Mouse (Mus musculus) midbrain, postnatal 0 days (tissue): ENCODE measurements around the gene Dhx9. TPM values are rescaled to one million over a fixed set of nuclear protein-coding genes. Genes with fewer than 3 reads are reported as not detected.
"Not testable (repeated sequence)": the region's sequence is repeated elsewhere in the genome, so short reads cannot be mapped to it uniquely, and the experiment has no call there.

Source experiments
- ATAC-seq: fragments of 200-750 bp; cut with Nextera tagmentation; 2 replicates; pipeline ENCODE4 v1.8.0; 2017; ENCODE audit warnings: moderate number of reproducible peaks, mild to moderate bottlenecking, moderate TSS enrichment, moderate library complexity; ENCODE audit not compliant: low FRiP score
- DNase-seq: peaks from one replicate; pipeline ENCODE4 v3.0.0-alpha.2; 2015; ENCODE audit warnings: low spot score
- H3K27ac ChIP-seq: fragments of 300-500 bp; sonication (generic); 2 replicates; pipeline ENCODE4 v1.5.1; 2014; ENCODE audit warnings: low read depth, mild to moderate bottlenecking, low read length, mixed read lengths
- H3K27me3 ChIP-seq: fragments of 300-500 bp; sonication (generic); 2 replicates; pipeline ENCODE4 v1.6.1; 2014; ENCODE audit warnings: low read length, control low read depth, mixed read lengths; ENCODE audit not compliant: insufficient read depth
- H3K36me3 ChIP-seq: fragments of 300-500 bp; sonication (generic); 2 replicates; pipeline ENCODE4 v1.6.1; 2014; ENCODE audit warnings: low read length, control low read depth, mixed read lengths; ENCODE audit not compliant: insufficient read depth
- H3K4me1 ChIP-seq: fragments of 300-500 bp; sonication (generic); 2 replicates; pipeline ENCODE4 v1.6.1; 2014; ENCODE audit warnings: mild to moderate bottlenecking, control low read depth, antibody characterized with exemption, low read length, mixed read lengths; ENCODE audit not compliant: insufficient read depth
- H3K4me2 ChIP-seq: fragments of 300-500 bp; sonication (generic); 2 replicates; pipeline ENCODE4 v1.6.1; 2014; ENCODE audit warnings: low read depth, mild to moderate bottlenecking, low read length, mixed read lengths; ENCODE audit not compliant: poor library complexity, severe bottlenecking
- H3K4me3 ChIP-seq: fragments of 300-500 bp; sonication (generic); 2 replicates; pipeline ENCODE4 v1.5.1; 2014; ENCODE audit warnings: low read depth, mild to moderate bottlenecking, low read length, moderate library complexity
- H3K9ac ChIP-seq: fragments of 300-500 bp; sonication (generic); replicated peaks from 2 replicates; pipeline ENCODE4 v1.6.1; 2014; ENCODE audit warnings: mild to moderate bottlenecking, low read length, moderate library complexity, mixed read lengths; ENCODE audit not compliant: poor library complexity, severe bottlenecking
- H3K9me3 ChIP-seq: fragments of 300-500 bp; sonication (generic); 2 replicates; pipeline ENCODE4 v1.6.1; 2016; ENCODE audit warnings: low read length, control low read depth
- CTCF ChIP-seq: IDR thresholded peaks from 2 replicates; pipeline ENCODE4 v1.5.1; 2016; ENCODE audit warnings: antibody characterized with exemption, mild to moderate bottlenecking
- WGBS: fragments of 180-500 bp; shearing (Covaris S2); extraction: QIAGEN DNeasy Blood & Tissue Kit; methylation state at CpG from one replicate; pipeline ENCODE4 v1.1.7; 2014; 5-methylcytosine and 5-hydroxymethylcytosine counted together
- polyA plus RNA-seq: library from polyadenylated mRNA; unstranded; fragments of >200 nt; fragmentation: Nextera tagmentation; extraction: Ambion mirVana; gene quantifications from 2 replicates; pipeline ENCODE4 v1.2.1, GENCODE M21; 2015
- total RNA-seq: library from RNA; depleted of rRNA; stranded (reverse); fragments of >200 nt; gene quantifications from 2 replicates; pipeline ENCODE4 v1.2.3, GENCODE M21; 2014

Gene Dhx9
- total and polyA plus RNA-seq, 2 experiments from 2014 or later, result 30.0 to 53.7 TPM

DNA sequence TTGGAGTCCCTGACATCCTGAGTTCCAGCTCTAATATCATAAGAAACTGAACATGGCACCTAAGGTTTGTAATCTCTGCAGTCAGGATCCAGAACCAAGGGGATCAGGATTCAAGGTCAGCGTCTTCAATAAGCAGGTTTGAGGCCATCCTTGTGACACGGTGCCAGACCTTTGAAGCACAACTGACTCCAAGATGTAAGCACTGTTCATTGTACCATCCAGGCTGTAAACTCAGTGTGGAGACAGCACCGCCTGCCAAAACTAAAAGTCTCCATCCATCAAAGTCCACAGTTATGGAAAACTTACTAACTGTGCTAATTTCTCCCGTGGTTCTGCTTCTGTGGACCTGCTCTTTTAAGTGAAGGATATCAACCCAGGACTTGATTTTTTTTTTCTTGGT, 2.5 kb upstream of the Dhx9 start:
- no peak for TF ChIP-seq CTCF
- H3K4me2 ChIP-seq, result no peak overlapping the region
- no peak overlapping the region for H3K27ac ChIP-seq
- H3K9ac ChIP-seq, result no peak overlapping the region
- peaks cover 4% of the 10 kb centered on the region; the same call in 1 of the 2 replicates for H3K4me1 ChIP-seq
- H3K36me3 ChIP-seq, result no peaks in the 10 kb centered on the region
- no peaks in the 10 kb centered on the region for H3K27me3 ChIP-seq
- 84% methylated on average over 4 of the region's 4 CpGs for WGBS
- H3K4me3 ChIP-seq, result no peak overlapping the region
- no peaks in the 10 kb centered on the region for H3K9me3 ChIP-seq
- no peak for ATAC-seq
- DNase-seq, result no peak

DNA sequence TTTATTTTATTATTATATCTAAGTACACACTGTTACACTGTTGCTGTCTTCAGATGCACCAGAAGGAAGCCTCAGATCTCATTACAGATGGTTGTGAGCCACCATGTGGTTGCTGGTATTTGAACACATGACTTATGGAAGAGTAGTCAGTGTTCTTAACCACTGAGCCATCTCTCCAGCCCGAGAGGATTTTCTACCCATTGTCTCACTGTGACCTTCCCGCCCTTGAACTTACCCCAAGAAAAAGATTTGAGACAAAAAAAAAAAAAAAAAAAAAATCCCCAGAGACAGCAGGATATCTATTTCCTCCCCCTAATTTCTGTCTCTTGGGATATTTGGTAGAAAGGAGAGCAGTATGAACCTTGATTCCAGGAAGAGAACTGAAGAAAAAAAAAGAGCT, 2.1 kb upstream of the Dhx9 start:
- ATAC-seq, result no peak
- WGBS, result 40% methylated on average over 2 of the region's 2 CpGs
- no peaks in the 10 kb centered on the region for H3K27me3 ChIP-seq
- H3K9ac ChIP-seq, result no peak overlapping the region
- H3K4me3 ChIP-seq, result no peak overlapping the region
- H3K4me2 ChIP-seq, result no peak overlapping the region
- no peak for DNase-seq
- H3K4me1 ChIP-seq, result peaks cover 6% of the 10 kb centered on the region; the same call in 1 of the 2 replicates
- H3K36me3 ChIP-seq, result no peaks in the 10 kb centered on the region
- TF ChIP-seq CTCF, result no peak
- H3K9me3 ChIP-seq, result no peaks in the 10 kb centered on the region
- H3K27ac ChIP-seq, result no peak overlapping the region

DNA sequence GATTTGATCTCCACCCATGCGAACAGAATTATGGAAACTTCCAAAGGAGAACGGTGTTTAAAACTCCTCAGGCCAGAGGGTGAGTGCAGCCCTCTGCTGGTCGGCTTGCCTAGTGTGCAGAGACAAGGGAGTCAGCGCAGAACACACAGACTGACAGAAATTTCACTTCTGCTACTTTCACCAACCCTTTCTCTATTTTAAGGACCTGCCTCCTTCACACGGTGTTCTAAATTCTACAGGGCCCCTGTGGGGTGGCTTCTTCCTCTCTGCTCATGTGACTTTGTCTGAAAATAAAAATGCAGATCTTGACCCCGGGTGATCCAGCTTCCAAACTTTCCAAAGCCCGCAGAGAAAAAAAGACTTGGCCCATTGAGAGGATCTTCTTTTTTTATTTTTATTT, 1.7 kb upstream of the Dhx9 start:
- Histone ChIP-seq H3K4me2 (no peak overlapping the region), H3K9me3 (no peaks in the 10 kb centered on the region), H3K27me3 (no peaks in the 10 kb centered on the region), H3K27ac (no peak overlapping the region), H3K36me3 (no peaks in the 10 kb centered on the region), H3K4me3 (no peak overlapping the region), H3K4me1 (peaks cover 6% of the 10 kb centered on the region; the same call in 1 of the 2 replicates), H3K9ac (no peak overlapping the region)
- WGBS, result 54% methylated on average over 7 of the region's 7 CpGs
- DNase-seq (peak; percentile 3), ATAC-seq (no peak)
- peak; percentile 37 for TF ChIP-seq CTCF

DNA sequence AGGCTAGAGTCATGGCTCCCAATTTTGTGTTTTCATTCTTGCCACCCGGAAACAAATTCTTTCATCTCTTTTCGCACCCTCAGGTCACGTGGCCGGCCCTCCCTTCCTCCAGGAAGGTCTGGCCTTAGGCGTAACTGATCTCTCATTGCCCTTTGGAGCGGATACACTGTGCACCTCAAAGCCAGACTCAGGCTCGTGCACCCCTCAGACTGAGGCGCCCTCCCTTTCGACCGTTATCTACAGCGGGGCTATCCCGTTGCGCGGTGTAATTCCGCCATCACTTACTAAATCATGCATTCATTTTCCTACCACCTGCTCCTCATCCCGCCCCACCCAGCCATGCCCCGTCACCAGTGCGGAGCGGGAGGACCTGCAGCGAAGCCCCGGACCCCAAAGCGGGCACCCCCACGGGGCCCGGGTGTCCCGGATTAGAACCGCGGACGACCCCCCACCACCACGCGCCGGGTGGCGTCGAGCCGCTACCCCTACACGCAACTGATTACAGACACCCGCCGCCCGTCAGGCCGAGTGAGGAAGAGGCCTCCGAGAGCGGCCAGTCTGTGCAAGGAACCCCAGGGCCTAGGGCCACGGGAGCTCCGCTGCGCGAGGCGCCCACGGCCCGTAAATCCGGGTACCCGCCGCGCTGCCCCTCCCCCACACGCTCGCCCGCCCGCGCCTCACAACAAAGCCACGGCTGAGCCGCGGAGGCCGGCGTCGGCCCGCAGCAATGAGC, 527 bp downstream of the Dhx9 start:
- TF ChIP-seq CTCF, result no peak
- H3K27ac ChIP-seq, result peak overlapping the region; percentile 87
- H3K4me3 ChIP-seq, result peak overlapping the region; percentile 75
- H3K27me3 ChIP-seq, result no peaks in the 10 kb centered on the region
- under 1% methylated on average over 48 of the region's 64 CpGs for WGBS
- DNase-seq, result peak; percentile 58
- no peaks in the 10 kb centered on the region for H3K36me3 ChIP-seq
- no peaks in the 10 kb centered on the region for H3K9me3 ChIP-seq
- peak overlapping the region; percentile 54 for H3K4me2 ChIP-seq
- peak; percentile 86 for ATAC-seq
- H3K4me1 ChIP-seq, result peaks cover 6% of the 10 kb centered on the region; the same call in 1 of the 2 replicates
- peak overlapping the region; percentile 82 for H3K9ac ChIP-seq

DNA sequence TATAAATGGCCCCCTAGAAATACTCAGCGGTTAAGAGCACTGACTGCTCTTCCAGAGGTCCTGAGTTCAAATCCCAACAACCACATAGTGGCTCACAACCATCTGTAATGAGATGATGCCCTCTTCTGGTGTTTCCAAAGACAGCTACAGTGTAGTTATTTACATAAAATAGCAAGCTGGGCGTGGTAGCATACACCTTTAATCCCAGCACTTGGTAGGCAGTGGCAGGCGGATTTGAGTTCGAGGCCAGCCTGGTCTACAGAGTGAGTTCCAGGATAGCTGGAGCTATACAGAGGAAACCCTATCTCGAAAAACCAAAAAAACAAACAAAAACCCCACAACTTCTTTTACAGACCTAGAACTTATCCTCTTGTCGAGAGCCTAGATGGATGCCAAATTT, 1.3 kb downstream of the Dhx9 start:
- H3K4me2 ChIP-seq, result peak overlapping the region; percentile 54
- ATAC-seq, result not testable (repeated sequence)
- WGBS, result 11% methylated on average over 6 of the region's 6 CpGs

DNA sequence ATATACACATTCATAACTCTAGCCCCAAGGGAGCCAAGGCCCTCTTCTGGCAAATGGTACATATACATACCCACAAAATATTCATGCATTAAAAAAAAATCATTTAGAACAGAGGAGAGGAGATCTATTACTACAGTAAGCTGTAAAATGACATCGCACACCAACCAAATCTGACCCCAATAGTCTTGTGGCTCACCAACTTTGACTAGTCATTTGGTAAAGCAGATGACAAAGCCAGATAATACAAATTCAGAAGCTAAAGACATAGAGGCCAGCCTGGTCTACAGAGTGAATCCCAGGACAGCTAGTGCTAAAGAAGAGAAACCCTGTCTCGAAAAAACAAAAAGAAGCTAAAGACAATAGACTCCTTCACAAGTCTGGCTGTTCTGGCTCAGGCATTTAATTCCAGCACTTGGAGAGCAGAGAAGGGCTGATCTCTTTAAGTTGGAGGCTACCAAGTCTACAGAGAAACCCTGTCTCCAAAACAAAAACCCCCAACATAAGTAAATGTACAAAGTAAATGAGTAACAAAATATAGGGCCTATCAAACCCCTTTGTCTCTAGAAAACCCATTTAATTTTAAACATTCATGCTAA, 2.2 kb downstream of the Dhx9 start:
- no peak for ATAC-seq
- H3K4me2 ChIP-seq, result peak overlapping the region; percentile 54
- no peaks in the 10 kb centered on the region for H3K9me3 ChIP-seq
- no peak for DNase-seq
- H3K36me3 ChIP-seq, result peaks cover 6% of the 10 kb centered on the region; the same call in 1 of the 2 replicates
- no peak overlapping the region for H3K9ac ChIP-seq
- H3K4me3 ChIP-seq, result peak overlapping the region; percentile 75
- no peaks in the 10 kb centered on the region for H3K27me3 ChIP-seq
- TF ChIP-seq CTCF, result no peak
- peaks cover 6% of the 10 kb centered on the region; the same call in 1 of the 2 replicates for H3K4me1 ChIP-seq
- H3K27ac ChIP-seq, result no peak overlapping the region
- WGBS, result 48% methylated on average over 2 of the region's 2 CpGs

More for the DNA sequence above, 1.3 kb downstream of the Dhx9 start:
- not testable (repeated sequence) for DNase-seq, H3K27me3 ChIP-seq, H3K36me3 ChIP-seq, H3K4me1 ChIP-seq, H3K9me3 ChIP-seq
- Histone ChIP-seq H3K9ac (peak overlapping the region; percentile 82; the same call in 1 of the 2 replicates), H3K4me3 (peak overlapping the region; percentile 75), H3K27ac (0 out of 2 replicates have a peak overlapping the region, but pooled peaks have one; percentile 87)
- TF ChIP-seq CTCF, result peak; percentile 19
